Mouse (Mus musculus) 3134 (cell line): ENCODE results near the gene Muc2.

ENCODE experiments used
- DNase-seq: peaks from one replicate; pipeline ENCODE4 v3.0.0-alpha.2; 2011; ENCODE audit warnings: low spot score; ENCODE audit not compliant: insufficient read length; ENCODE audit errors: extremely low read depth

Muc2 gene

DNA sequence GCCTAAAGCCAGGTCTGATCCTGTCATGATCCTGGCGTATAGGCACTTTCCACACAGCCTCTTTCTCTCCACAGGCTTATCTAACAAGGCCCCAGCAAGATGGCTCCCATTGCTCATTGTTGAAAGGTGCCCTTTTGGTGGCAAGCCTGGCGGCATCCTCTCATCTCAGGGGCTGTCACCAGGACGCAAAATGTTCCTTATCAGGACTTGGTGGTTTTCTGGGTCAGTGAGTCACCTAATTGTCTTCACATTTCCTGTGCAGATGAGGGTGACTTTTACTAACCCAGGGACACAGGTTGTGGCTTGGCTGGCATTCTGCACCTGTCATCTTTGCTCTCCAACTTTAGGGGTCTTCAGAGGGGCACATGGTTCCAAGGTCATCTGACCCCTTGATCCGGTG lies 68.2 kb downstream of the Muc2 start:
- no peak for DNase-seq

GRCm38 (mm10) chr7:141770521-141770920 lies 80.4 kb downstream of the Muc2 start:
- no peak for DNase-seq

GRCm38 (mm10) chr7:141770988-141771387 lies 80.8 kb downstream of the Muc2 start:
- no peak for DNase-seq

DNA sequence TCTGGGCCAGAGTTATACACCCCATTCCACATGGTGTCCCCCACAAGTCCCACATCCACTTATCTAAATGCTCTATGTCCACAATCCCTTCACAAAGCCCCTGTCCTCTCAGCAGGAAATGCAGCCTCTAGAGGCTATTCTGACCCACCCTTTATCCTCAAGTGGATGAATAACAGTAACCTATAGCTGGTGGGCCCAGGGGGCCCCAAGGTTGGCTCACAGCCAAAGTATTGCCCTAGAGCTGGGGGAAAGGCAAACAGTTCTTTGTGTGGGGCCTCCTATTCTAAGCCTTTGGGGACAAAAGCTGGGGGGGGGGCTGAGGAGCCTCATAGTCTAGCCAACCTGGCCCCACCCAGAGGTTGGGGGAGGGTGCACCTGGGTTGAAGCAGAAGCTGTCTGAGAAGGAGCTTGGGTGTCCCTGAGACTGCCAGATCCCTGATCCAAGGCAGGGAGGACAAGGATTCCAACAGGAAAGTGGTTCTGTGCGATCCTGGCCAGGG lies 82.0 kb downstream of the Muc2 start:
- no peak for DNase-seq

DNA sequence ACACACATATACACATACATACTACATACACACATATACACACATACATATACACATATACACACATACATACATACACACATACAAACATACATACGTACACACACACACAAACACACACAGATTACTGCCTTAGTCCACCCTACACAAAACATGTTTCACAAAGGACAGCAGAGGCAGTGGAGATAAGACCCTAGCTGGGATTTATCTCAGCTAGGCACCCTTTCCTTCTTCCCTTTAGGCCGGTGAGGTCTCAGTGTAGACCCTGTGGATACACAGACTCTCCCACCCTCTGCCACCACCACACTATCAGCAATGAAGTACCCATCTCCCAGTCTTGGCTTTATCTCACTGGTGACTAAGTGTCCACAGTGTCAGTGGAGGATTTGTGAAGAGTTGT lies 84.7 kb downstream of the Muc2 start:
- no peak for DNase-seq

- DNase-seq, result no peak
Observed at GRCm38 (mm10) chr7:141776199-141776598, 86.1 kb downstream of the Muc2 start.

GRCm38 (mm10) chr7:141788677-141789452 lies 98.7 kb downstream of the Muc2 start, which contains the start of gene Muc5ac:
Gene Muc5ac (plus strand): TSS chr7:141788972.
- DNase-seq, result no peak

DNA sequence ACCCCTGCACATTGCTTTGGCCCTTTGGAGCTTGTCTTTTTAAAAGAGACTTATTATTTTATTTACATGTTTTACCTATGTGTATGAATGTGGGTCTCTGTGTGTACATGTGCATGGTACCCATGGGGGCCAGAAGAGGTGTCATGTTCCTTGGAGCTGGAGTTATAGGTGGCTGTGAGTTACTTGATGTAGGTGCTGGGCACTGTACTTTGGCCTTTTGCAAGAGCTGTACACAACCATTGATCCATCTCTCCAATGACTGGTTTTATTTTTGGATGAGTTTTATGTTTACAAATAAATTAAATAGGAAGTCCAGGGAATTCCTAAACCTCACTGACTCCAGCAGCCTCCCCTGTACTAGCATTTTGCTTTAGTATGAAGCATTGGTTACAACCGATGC lies 104.1 kb downstream of the Muc2 start:
- DNase-seq, result no peak

GRCm38 (mm10) chr7:141803206-141803605 lies 113.1 kb downstream of the Muc2 start:
- no peak for DNase-seq
